8 mouse cellular contexts compared by ENCODE assay signal in the genomic region with DNA sequence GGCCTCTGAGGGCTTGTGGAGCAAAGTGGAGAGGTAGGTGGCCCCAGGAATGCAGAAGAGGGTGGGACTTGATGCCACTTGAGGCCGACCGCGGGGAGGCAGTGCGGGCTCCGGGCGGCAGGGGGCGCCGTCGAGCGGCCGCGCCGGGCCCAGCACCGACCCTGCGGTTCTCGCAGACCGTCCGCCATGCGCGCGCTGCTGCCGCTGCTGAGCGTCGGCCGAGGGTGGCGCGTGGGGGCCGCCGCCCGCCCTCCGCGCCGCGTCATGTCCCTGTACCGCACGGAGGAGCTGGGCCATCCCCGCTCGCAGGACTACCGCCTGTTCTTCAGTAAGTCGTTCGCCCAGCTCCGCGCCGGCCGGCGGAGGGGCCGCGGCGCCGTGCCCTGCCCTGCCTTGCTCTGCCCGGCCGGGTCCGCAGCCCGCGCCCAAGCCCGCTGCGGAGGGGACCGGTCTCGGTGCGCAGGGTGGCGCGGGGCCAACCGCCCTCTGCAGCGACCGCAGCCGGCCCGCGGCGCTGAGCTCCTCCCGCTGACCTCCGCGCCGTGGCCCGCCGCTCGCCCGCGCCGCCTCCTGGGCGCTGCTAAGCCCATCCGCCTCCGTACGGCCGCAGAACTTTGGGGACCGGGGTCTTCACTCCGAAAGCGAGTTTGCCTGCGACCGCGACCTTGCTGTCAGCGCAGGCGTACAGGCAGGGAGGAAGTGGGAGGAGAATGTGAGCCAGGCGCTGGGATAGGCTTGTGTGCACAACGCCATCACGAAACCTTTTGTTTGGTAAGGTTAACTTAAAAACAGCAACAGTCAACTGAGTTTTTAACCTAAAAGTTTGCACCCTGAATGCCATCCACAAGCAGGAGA. TPM values are rescaled to one million over a fixed set of nuclear protein-coding genes. Genes with fewer than 3 reads are reported as not detected.
A peak's percentile ranks its signal among the peaks of the same experiment; 100 is the strongest.
DNase-seq lines count a peak whose midpoint lies in the region; ATAC-seq and TF ChIP-seq lines count a peak whose summit lies in the region.

A gene (plus strand): TSS at position 157 of the 855 bp plus-strand sequence.

- peak; percentile 92 for DNase-seq in MEL (ENCODE audit: low read depth, low spot score)
- peak; percentile 84 for DNase-seq in cerebellum, adult 2 months
- DNase-seq in forelimb bud, embryonic 11.5 days (ENCODE audit: low read depth, low spot score): peak; percentile 85
- DNase-seq in layer of hippocampus, adult 9-10 months (ENCODE audit: low spot score): peak; percentile 40
- DNase-seq in lung, postnatal 0 days (ENCODE audit: low spot score): peak; percentile 92
- DNase-seq in ovary, postnatal 14 days (ENCODE audit: low spot score): peak; percentile 66
- peak; percentile 91 for DNase-seq in thymus, postnatal 14 days

- peak; percentile 74 to 89; a peak in 3 of 4 replicates for TF ChIP-seq POLR2A in MEL (IDR thresholded peaks at IDR 0.05; ENCODE audit: control insufficient read depth in 1 of 2, insufficient read depth in 1 of 2, low read depth in 1 of 2, low read length in 2 of 2, poor library complexity in 1 of 2)
- TF ChIP-seq POLR2A in cerebellum, adult 2 months (IDR thresholded peaks at IDR 0.05; ENCODE audit: borderline replicate concordance, insufficient read depth, low read length): peak; percentile 72; the same call in 1 of the 2 replicates

- H3K27ac ChIP-seq in MEL (ENCODE audit: control insufficient read depth, low read depth, low read length): peak within 1 kb of the TSS; percentile 96
- H3K27ac ChIP-seq in cerebellum, adult 2 months (ENCODE audit: insufficient read depth, low read length): peak within 1 kb of the TSS; percentile 95
- peak within 1 kb of the TSS; percentile 98 for H3K27ac ChIP-seq in lung, postnatal 0 days (ENCODE audit: low read length)

- no peaks in the 10 kb centered on the region for H3K27me3 ChIP-seq in MEL (ENCODE audit: control insufficient read depth in 1 of 2, insufficient read depth in 2 of 2, low read length in 2 of 2)
- H3K27me3 ChIP-seq in cerebellum, adult 2 months (ENCODE audit: control insufficient read depth, insufficient read depth, low read length): no peaks in the 10 kb centered on the region
- no peaks in the 10 kb centered on the region for H3K27me3 ChIP-seq in lung, postnatal 0 days (replicated peaks; ENCODE audit: insufficient read depth, low read length)

- TF ChIP-seq CTCF in MEL (IDR thresholded peaks at IDR 0.05 in 2 of 3, conservative IDR thresholded peaks at IDR 0.05 in 1 of 3; ENCODE audit: control insufficient read depth in 1 of 3, insufficient read depth in 1 of 3, low read depth in 2 of 3, low read length in 3 of 3, poor library complexity in 1 of 3, severe bottlenecking in 1 of 3): peak in 2 of 3 experiments; percentile 74 to 90; a peak in 5 of 6 replicates
- peak; percentile 65 for TF ChIP-seq CTCF in cerebellum, adult 2 months (IDR thresholded peaks at IDR 0.05; ENCODE audit: borderline replicate concordance, insufficient read depth, low read depth, low read length)
- peak; percentile 71 for TF ChIP-seq CTCF in lung, postnatal 0 days (IDR thresholded peaks at IDR 0.05)

- under 1% methylated on average over 94 of the region's 95 CpGs for WGBS in cerebellum, adult 2 months
- 1% methylated on average over 60 of the region's 95 CpGs for WGBS in lung, postnatal 0 days

- peak; percentile 31 for TF ChIP-seq RAD21 in MEL (IDR thresholded peaks at IDR 0.05; ENCODE audit: low read depth, low read length)

- no peaks in the 10 kb centered on the region for H3K9me3 ChIP-seq in MEL (replicated peaks; ENCODE audit: insufficient read depth, low read length)
- no peaks in the 10 kb centered on the region; the same call in 1 of the 2 replicates for H3K9me3 ChIP-seq in lung, postnatal 0 days (ENCODE audit: low read length)

- TF ChIP-seq EP300 in MEL (IDR thresholded peaks at IDR 0.05; ENCODE audit: low read depth in 1 of 2, low read length in 2 of 2): no peak
- no peak for TF ChIP-seq EP300 in lung, postnatal 0 days (IDR thresholded peaks at IDR 0.05)

- H3K4me3 ChIP-seq in MEL (ENCODE audit: control insufficient read depth in 1 of 2, insufficient read depth in 1 of 2, low read depth in 2 of 2, low read length in 2 of 2): peak within 1 kb of the TSS; percentile 89 to 97
- H3K4me3 ChIP-seq in cerebellum, adult 2 months (replicated peaks; ENCODE audit: insufficient read depth, low read depth, low read length): peak within 1 kb of the TSS; percentile 91
- peak within 1 kb of the TSS; percentile 88 for H3K4me3 ChIP-seq in lung, postnatal 0 days (ENCODE audit: low read depth, low read length)

- peak; percentile 94 to 95 for ATAC-seq in hematopoietic stem cell, adult 5-6 weeks (replicated peaks in 1 of 2; ENCODE audit: insufficient read depth in 1 of 2, low FRiP score in 2 of 2, low TSS enrichment in 1 of 2, low read depth in 1 of 2, poor library complexity in 2 of 2, severe bottlenecking in 2 of 2)
- peak; percentile 93 for ATAC-seq in lung, postnatal 0 days

- peaks cover 8% of the 10 kb centered on the region for H3K79me2 ChIP-seq in MEL (ENCODE audit: control insufficient read depth, insufficient read depth, low read length, poor library complexity)

- peak within 1 kb of the TSS; percentile 74 for H3K4me2 ChIP-seq in lung, postnatal 0 days (replicated peaks; ENCODE audit: low read depth, low read length)

- peak within 1 kb of the TSS; percentile 94 for H3K9ac ChIP-seq in MEL (ENCODE audit: control insufficient read depth, low read depth, low read length, poor library complexity, severe bottlenecking)
- H3K9ac ChIP-seq in lung, postnatal 0 days (replicated peaks; ENCODE audit: low read depth): peak within 1 kb of the TSS; percentile 89

- H3K4me1 ChIP-seq in MEL (ENCODE audit: control insufficient read depth in 1 of 2, insufficient read depth in 2 of 2, low read length in 2 of 2): peaks cover 0 to 22% of the 10 kb centered on the region in 2 experiments; a peak in 2 of 4 replicates
- H3K4me1 ChIP-seq in cerebellum, adult 2 months (ENCODE audit: control insufficient read depth, insufficient read depth, low read length): no peaks in the 10 kb centered on the region
- no peaks in the 10 kb centered on the region for H3K4me1 ChIP-seq in lung, postnatal 0 days (ENCODE audit: insufficient read depth, low read depth, low read length)

- peaks cover 0 to 13% of the 10 kb centered on the region in 2 experiments; a peak in 2 of 4 replicates for H3K36me3 ChIP-seq in MEL (ENCODE audit: control insufficient read depth in 1 of 2, insufficient read depth in 2 of 2, low read length in 2 of 2)
- H3K36me3 ChIP-seq in lung, postnatal 0 days (ENCODE audit: insufficient read depth, low read length): no peaks in the 10 kb centered on the region

TF ChIP-seq in MEL, 35 proteins besides CTCF, POLR2A, EP300 and RAD21:
- TF ChIP-seq GATA1 (IDR thresholded peaks at IDR 0.05; ENCODE audit: low read depth, low read length) (no peak), SIN3A (IDR thresholded peaks at IDR 0.05; ENCODE audit: low read length) (peak; percentile 71), NELFE (IDR thresholded peaks at IDR 0.05; ENCODE audit: low read depth, low read length) (peak; percentile 79), HCFC1 (IDR thresholded peaks at IDR 0.05; ENCODE audit: low read depth, low read length) (peak; percentile 65), NRF1 (IDR thresholded peaks at IDR 0.05; ENCODE audit: insufficient read depth, low read depth, low read length, poor library complexity, severe bottlenecking) (peak; percentile 76), CHD2 (IDR thresholded peaks at IDR 0.05; ENCODE audit: low read length) (no peak), POLR2AphosphoS2 (IDR thresholded peaks at IDR 0.05; ENCODE audit: low read length) (peak; percentile 81), ELF1 (IDR thresholded peaks at IDR 0.05; ENCODE audit: low read depth, low read length) (peak; percentile 43; the same call in 1 of the 2 replicates), MXI1 (IDR thresholded peaks at IDR 0.05; ENCODE audit: low read depth, low read length) (peak; percentile 52; the same call in 1 of the 2 replicates), TBP (IDR thresholded peaks at IDR 0.05; ENCODE audit: low read depth, low read length) (peak; percentile 73), RCOR1 (IDR thresholded peaks at IDR 0.05; ENCODE audit: low read depth, low read length) (no peak), TCF12 (IDR thresholded peaks at IDR 0.05; ENCODE audit: low read depth, low read length) (peak; percentile 49; the same call in 1 of the 2 replicates), SMC3 (IDR thresholded peaks at IDR 0.05; ENCODE audit: low read depth, low read length) (peak; percentile 44), USF1 (IDR thresholded peaks at IDR 0.05; ENCODE audit: low read depth, low read length) (no peak), MYC (IDR thresholded peaks at IDR 0.05; ENCODE audit: low read depth, low read length) (0 out of 2 replicates have a peak, but pooled peaks have one; percentile 12), ZMIZ1 (IDR thresholded peaks at IDR 0.05; ENCODE audit: low read depth, low read length) (peak; percentile 35; the same call in 1 of the 2 replicates), MAX (IDR thresholded peaks at IDR 0.05; ENCODE audit: low read length) (peak; percentile 51; the same call in 1 of the 2 replicates)

RNA-seq across cellular contexts. Expression of the gene that starts here (rescaled TPM):
- 34.7 and 36.3 TPM in 2 replicates for total RNA-seq in MEL (2012; rRNA removed)
- 10 to 100 TPM in 1 of 2 experiments, not detected in 1; 33.6 TPM for polyA plus RNA-seq in MEL (2012; ENCODE audit: insufficient read depth in 1 of 2, insufficient read length in 2 of 2, low read depth in 1 of 2, low replicate concordance in 2 of 2, missing spikeins in 1 of 2)
- 75.8 and 76.3 TPM in 2 replicates for polyA plus RNA-seq in cerebellum, adult 2 months (2012; rRNA removed)
- 47.6 and 154 TPM in 2 replicates for total RNA-seq in hematopoietic stem cell, adult 5-6 weeks (2017)
- 94.1 and 104 TPM in 2 replicates for polyA plus RNA-seq in lung, postnatal 0 days (2015; fragmentation: Nextera tagmentation; extraction: Ambion mirVana)

Comparison
In these comparisons a context has a peak if more than half of its experiments do, and no peak if none do; other contexts are left out.
1. Peak in every context shown above with its lines: DNase-seq, ATAC-seq, H3K4me3 ChIP-seq and H3K27ac ChIP-seq.
2. DNase-seq: peak in every context shown above with its lines; median percentile 92 in MEL; 92 in lung, postnatal 0 days; 91 in thymus, postnatal 14 days; 85 in forelimb bud, embryonic 11.5 days; 84 in cerebellum, adult 2 months; 66 in ovary, postnatal 14 days; 40 in layer of hippocampus, adult 9-10 months.